Mouse (Mus musculus) thymus, adult 2 months (tissue): ENCODE results near the gene Zc3h6. TPM values are rescaled to one million over a fixed set of nuclear protein-coding genes. Genes with fewer than 3 reads are reported as not detected.

Experiments
- DNase-seq: peaks from one replicate; pipeline ENCODE4 v3.0.0; 2021
- H3K27ac ChIP-seq: fragments of 200-500 bp; 2 replicates; pipeline ENCODE4 v1.5.1; 2012; ENCODE audit warnings: low read length, control low read depth; ENCODE audit not compliant: control insufficient read depth, insufficient read depth
- H3K27me3 ChIP-seq: fragments of 200-500 bp; 2 replicates; pipeline ENCODE4 v1.6.1; 2012; ENCODE audit warnings: mild to moderate bottlenecking, low read length, moderate library complexity, mixed read lengths; ENCODE audit not compliant: control insufficient read depth, insufficient read depth
- H3K36me3 ChIP-seq: fragments of 200-500 bp; 2 replicates; pipeline ENCODE4 v1.6.1; 2012; ENCODE audit warnings: mild to moderate bottlenecking, low read length, moderate library complexity; ENCODE audit not compliant: control insufficient read depth, insufficient read depth
- H3K4me1 ChIP-seq: fragments of 200-500 bp; replicated peaks from 2 replicates; pipeline ENCODE4 v1.6.1; 2012; ENCODE audit warnings: low read length; ENCODE audit not compliant: control insufficient read depth, insufficient read depth
- H3K4me3 ChIP-seq: fragments of 200-500 bp; 2 replicates; pipeline ENCODE4 v1.5.1; 2012; ENCODE audit warnings: mild to moderate bottlenecking, low read length, control low read depth, moderate library complexity; ENCODE audit not compliant: control insufficient read depth, insufficient read depth
- CTCF ChIP-seq: fragments of 200-500 bp; IDR thresholded peaks from 2 replicates; pipeline ENCODE4 v1.5.1; 2012; ENCODE audit warnings: mild to moderate bottlenecking, control low read depth, low read length, moderate library complexity, borderline replicate concordance; ENCODE audit not compliant: control insufficient read depth, poor library complexity, insufficient read depth; ENCODE audit errors: extremely low read depth
- POLR2A ChIP-seq: fragments of 200-500 bp; IDR thresholded peaks from 2 replicates; pipeline ENCODE4 v1.6.1; 2012; ENCODE audit warnings: mild to moderate bottlenecking, low read length, control low read depth, moderate library complexity; ENCODE audit not compliant: control insufficient read depth, poor library complexity, insufficient read depth; ENCODE audit errors: extremely low read depth
- WGBS: fragments of 180-500 bp; shearing (Covaris S2); methylation state at CpG from one replicate; pipeline ENCODE4 v1.1.7; 2018; 5-methylcytosine and 5-hydroxymethylcytosine counted together
- polyA plus RNA-seq: library from polyadenylated mRNA; depleted of rRNA; stranded (reverse); fragments of >200 nt; gene quantifications from 2 replicates; pipeline ENCODE4 v1.2.3, GENCODE M21; 2012; rRNA removed

Zc3h6 gene
- polyA plus RNA-seq, 1 experiment = 2.6 TPM

DNA sequence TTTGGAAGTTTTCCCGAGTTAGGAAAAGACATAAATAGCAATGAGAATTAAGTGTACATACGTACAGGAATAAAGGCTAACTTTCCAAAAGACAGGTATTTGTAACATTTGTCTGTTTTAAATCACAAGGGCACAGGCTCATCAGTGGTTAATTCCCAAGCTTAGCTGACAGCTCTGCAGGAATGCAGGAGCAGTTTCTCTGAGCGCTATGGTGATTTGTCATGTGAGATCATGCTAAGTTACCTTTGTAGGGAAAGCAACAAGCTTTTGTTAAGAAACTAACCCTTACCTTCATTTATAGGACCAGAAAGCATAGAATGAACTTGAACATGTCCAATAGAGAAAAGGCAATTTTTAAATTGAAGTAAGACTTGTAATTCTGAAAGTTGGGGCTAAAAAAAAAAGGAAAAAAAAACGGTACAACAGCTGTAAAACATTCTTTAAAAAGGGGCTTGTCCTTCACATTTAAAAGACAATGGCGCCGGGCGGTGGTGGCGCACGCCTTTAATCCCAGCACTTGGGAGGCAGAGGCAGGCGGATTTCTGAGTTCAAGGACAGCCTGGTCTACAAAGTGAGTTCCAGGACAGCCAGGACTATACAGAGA is 94.4 kb downstream of the Zc3h6 start:
- DNase-seq = no peak
- no peak for TF ChIP-seq CTCF
- no peak for TF ChIP-seq POLR2A
- Histone ChIP-seq H3K27ac (no peak overlapping the region), H3K4me1 (peaks cover 5% of the 10 kb centered on the region), H3K4me3 (no peak overlapping the region), H3K27me3 (no peaks in the 10 kb centered on the region), H3K36me3 (no peaks in the 10 kb centered on the region)
- 89% methylated on average over 10 of the region's 10 CpGs for WGBS

DNA sequence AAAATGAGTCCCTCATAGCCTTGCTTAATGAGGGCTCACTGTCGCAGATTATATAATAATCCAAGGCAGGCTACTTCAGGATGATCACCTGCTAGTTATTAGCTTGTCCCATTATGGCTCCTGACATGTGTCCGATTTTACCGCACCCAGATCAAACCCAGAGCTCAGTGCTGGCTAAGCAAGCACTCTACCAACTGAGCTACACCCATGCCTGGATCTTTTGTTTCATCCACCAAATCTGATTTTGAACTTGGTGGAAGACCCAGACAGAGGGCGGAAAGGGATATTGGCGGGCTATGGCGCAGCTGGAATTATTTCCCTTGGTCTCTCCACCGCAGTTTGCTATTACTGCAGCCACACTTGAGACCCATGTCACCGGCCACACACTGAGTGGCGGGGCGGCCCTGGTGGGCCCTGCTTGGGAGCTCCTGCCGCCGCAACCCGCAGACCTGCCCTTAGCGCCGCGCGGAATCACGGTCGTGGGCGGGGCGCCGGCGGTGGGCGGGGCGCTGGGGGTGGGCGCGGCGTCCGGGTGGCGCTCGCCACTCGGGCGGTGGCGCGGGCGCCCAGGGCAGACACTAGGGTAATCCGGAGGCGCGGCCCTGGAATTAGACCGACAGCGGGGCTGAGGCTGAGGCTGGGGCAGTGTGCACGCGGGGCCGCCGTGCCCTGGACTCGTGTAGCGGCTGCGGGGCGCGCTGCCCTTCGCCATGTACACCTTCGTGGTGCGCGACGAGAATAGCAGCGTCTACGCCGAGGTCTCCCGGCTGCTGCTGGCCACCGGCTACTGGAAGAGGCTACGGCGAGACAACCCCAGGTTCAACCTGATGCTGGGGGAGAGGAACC is 98.5 kb downstream of the Zc3h6 start, which contains the start of gene Ttl:
Gene Ttl (plus strand): TSS at position 506 of the 846 bp plus-strand sequence.
- H3K27me3 ChIP-seq = no peaks in the 10 kb centered on the region

DNA sequence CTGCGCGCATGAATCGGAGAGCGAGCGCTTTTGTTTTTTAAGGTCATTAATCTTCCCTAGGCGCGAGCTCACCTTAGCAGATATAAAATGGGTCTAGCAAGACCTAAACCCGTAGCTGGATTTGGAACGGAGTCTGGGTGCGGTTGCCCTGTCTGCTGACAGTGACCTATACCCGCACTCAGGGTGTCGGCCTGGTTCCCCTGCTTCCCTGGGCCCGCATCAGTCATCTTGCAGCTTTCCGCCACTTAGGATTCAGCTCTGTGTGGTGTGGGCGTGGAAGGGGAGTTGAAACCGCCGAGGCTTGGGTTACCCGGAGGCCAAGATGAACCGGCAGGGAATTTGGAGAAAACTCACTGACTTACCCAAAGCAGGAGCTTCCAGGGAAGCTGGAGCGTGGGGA is 99.1 kb downstream of the Zc3h6 start:
- Histone ChIP-seq H3K4me1 (peaks cover 6% of the 10 kb centered on the region), H3K27me3 (no peaks in the 10 kb centered on the region), H3K27ac (no peak overlapping the region), H3K36me3 (no peaks in the 10 kb centered on the region), H3K4me3 (peak overlapping the region; percentile 92)
- TF ChIP-seq POLR2A = no peak
- TF ChIP-seq CTCF = no peak
- under 1% methylated on average over 20 of the region's 20 CpGs for WGBS
- peak; percentile 50 for DNase-seq

More for the DNA sequence above, 98.5 kb downstream of the Zc3h6 start, which contains the start of gene Ttl:
- Histone ChIP-seq H3K27ac (no peak within 1 kb of the TSS), H3K4me3 (peak within 1 kb of the TSS; percentile 92), H3K4me1 (peaks cover 6% of the 10 kb centered on the region), H3K36me3 (no peaks in the 10 kb centered on the region)
- WGBS = 7% methylated on average over 61 of the region's 62 CpGs
- peak; percentile 56 for TF ChIP-seq POLR2A
- no peak for TF ChIP-seq CTCF
- peak; percentile 79 for DNase-seq

Other genes with a start within 250 kb of the Zc3h6 start
- gene Tmem87b, start 149.3 kb upstream of the Zc3h6 start, polyA plus RNA-seq = 16.2 and 18.3 TPM in 2 replicates
- 0.64 and 0.69 TPM in 2 replicates for gene Fbln7, start 104.4 kb upstream of the Zc3h6 start, polyA plus RNA-seq
- 1.6 and 1.7 TPM in 2 replicates for gene Zc3h8, start 23.3 kb upstream of the Zc3h6 start, polyA plus RNA-seq
- gene Gm10762, start 323 bp downstream of the Zc3h6 start, polyA plus RNA-seq = 5.9 and 6.4 TPM in 2 replicates
- 0.16 and 0.45 TPM in 2 replicates for gene Vinac1, start 80.8 kb downstream of the Zc3h6 start, polyA plus RNA-seq
- 6.4 and 6.7 TPM in 2 replicates for gene Ttl, start 98.5 kb downstream of the Zc3h6 start, polyA plus RNA-seq
- gene Polr1b, start 133.6 kb downstream of the Zc3h6 start, polyA plus RNA-seq = 24.2 and 28.0 TPM in 2 replicates
- gene Chchd5, start 162.3 kb downstream of the Zc3h6 start, polyA plus RNA-seq = 55.5 and 65.2 TPM in 2 replicates
- gene Slc20a1, start 231.4 kb downstream of the Zc3h6 start, polyA plus RNA-seq = 77.3 and 82.0 TPM in 2 replicates